Mouse (Mus musculus) forebrain, embryonic 12.5 days (tissue): ENCODE data around the gene Ntn4. TPM values are rescaled to one million over a fixed set of nuclear protein-coding genes. Genes with fewer than 3 reads are reported as not detected.
A peak's percentile ranks its signal among the peaks of the same experiment; 100 is the strongest.
"Not testable (repeated sequence)": the region's sequence is repeated elsewhere in the genome, so short reads cannot be mapped to it uniquely, and the experiment has no call there.

Experiments
- ATAC-seq: fragments of 200-750 bp; cut with Nextera tagmentation; 2 replicates; pipeline ENCODE4 v1.8.0; 2017; ENCODE audit warnings: moderate TSS enrichment; ENCODE audit not compliant: low FRiP score
- H3K27ac ChIP-seq: fragments of 300-500 bp; sonication (generic); 2 replicates; pipeline ENCODE4 v1.5.1; 2016; ENCODE audit warnings: mild to moderate bottlenecking
- H3K27me3 ChIP-seq: fragments of 300-500 bp; sonication (generic); 2 replicates; pipeline ENCODE4 v1.6.1; 2016; ENCODE audit warnings: mild to moderate bottlenecking
- H3K36me3 ChIP-seq: fragments of 300-500 bp; sonication (generic); replicated peaks from 2 replicates; pipeline ENCODE4 v1.6.1; 2016; ENCODE audit warnings: mild to moderate bottlenecking
- H3K4me1 ChIP-seq: fragments of 300-500 bp; sonication (generic); 2 replicates; pipeline ENCODE4 v1.6.1; 2016
- H3K4me2 ChIP-seq: fragments of 300-500 bp; sonication (generic); 2 replicates; pipeline ENCODE4 v1.6.1; 2016; ENCODE audit warnings: mild to moderate bottlenecking, moderate library complexity
- H3K4me3 ChIP-seq: fragments of 300-500 bp; sonication (generic); replicated peaks from 2 replicates; pipeline ENCODE4 v1.5.1; 2016; ENCODE audit warnings: mild to moderate bottlenecking
- H3K9ac ChIP-seq: fragments of 300-500 bp; sonication (generic); 2 replicates; pipeline ENCODE4 v1.6.1; 2016; ENCODE audit warnings: mild to moderate bottlenecking
- H3K9me3 ChIP-seq: fragments of 300-500 bp; sonication (generic); 2 replicates; pipeline ENCODE4 v1.6.1; 2016
- WGBS: fragments of 180-500 bp; shearing (Covaris S2); methylation state at CpG from one replicate; pipeline ENCODE4 v1.1.7; 2016; 5-methylcytosine and 5-hydroxymethylcytosine counted together
- polyA plus RNA-seq: library from polyadenylated mRNA; unstranded; fragments of >200 nt; fragmentation: Nextera tagmentation; extraction: Ambion mirVana; gene quantifications from 2 replicates; pipeline ENCODE4 v1.2.1, GENCODE M21; 2016

Ntn4 gene
- polyA plus RNA-seq, 1 experiment from 2014 or later: 3.5 TPM

GRCm38 (mm10) chr10:93672646-93673479 lies 32.4 kb downstream of the Ntn4 start:
- H3K27me3 ChIP-seq: no peaks in the 10 kb centered on the region
- 83% methylated on average over 22 of the region's 22 CpGs for WGBS
- no peak overlapping the region for H3K27ac ChIP-seq
- no peaks in the 10 kb centered on the region for H3K4me1 ChIP-seq
- no peak overlapping the region for H3K9ac ChIP-seq
- ATAC-seq: no peak
- peaks cover 16% of the 10 kb centered on the region for H3K36me3 ChIP-seq
- no peak overlapping the region for H3K4me3 ChIP-seq
- H3K4me2 ChIP-seq: no peak overlapping the region
- H3K9me3 ChIP-seq: peaks cover 7% of the 10 kb centered on the region; the same call in 1 of the 2 replicates

GRCm38 (mm10) chr10:93679191-93680007 lies 38.9 kb downstream of the Ntn4 start:
- Histone ChIP-seq H3K27me3 (no peaks in the 10 kb centered on the region), H3K4me2 (0 out of 2 replicates have a peak overlapping the region, but pooled peaks have one; percentile 13), H3K36me3 (peaks cover 27% of the 10 kb centered on the region), H3K27ac (no peak overlapping the region), H3K9me3 (peaks cover 7% of the 10 kb centered on the region; the same call in 1 of the 2 replicates), H3K4me1 (peaks cover 31% of the 10 kb centered on the region), H3K9ac (no peak overlapping the region), H3K4me3 (no peak overlapping the region)
- 54% methylated on average over 19 of the region's 19 CpGs for WGBS
- no peak; the same call in 1 of the 2 replicates for ATAC-seq

- Histone ChIP-seq H3K4me1 (peaks cover 31% of the 10 kb centered on the region), H3K9me3 (no peaks in the 10 kb centered on the region), H3K36me3 (peaks cover 23% of the 10 kb centered on the region), H3K27me3 (no peaks in the 10 kb centered on the region), H3K4me2 (no peak overlapping the region), H3K27ac (peak overlapping the region; percentile 37; the same call in 1 of the 2 replicates), H3K4me3 (no peak overlapping the region), H3K9ac (no peak overlapping the region)
- 0 out of 2 replicates have a peak, but pooled peaks have one; percentile 41 for ATAC-seq
- 57% methylated on average over 6 of the region's 6 CpGs for WGBS
Measured at GRCm38 (mm10) chr10:93680680-93681377, 40.3 kb downstream of the Ntn4 start.

GRCm38 (mm10) chr10:93682185-93682747 lies 41.8 kb downstream of the Ntn4 start:
- Histone ChIP-seq H3K9me3 (no peaks in the 10 kb centered on the region), H3K4me1 (peaks cover 31% of the 10 kb centered on the region), H3K27me3 (no peaks in the 10 kb centered on the region), H3K27ac (no peak overlapping the region), H3K36me3 (peaks cover 23% of the 10 kb centered on the region), H3K4me2 (no peak overlapping the region), H3K4me3 (no peak overlapping the region), H3K9ac (no peak overlapping the region)
- no peak for ATAC-seq
- 92% methylated on average over 18 of the region's 18 CpGs for WGBS

GRCm38 (mm10) chr10:93683185-93683584 lies 42.7 kb downstream of the Ntn4 start:
- 91% methylated on average over 7 of the region's 7 CpGs for WGBS

GRCm38 (mm10) chr10:93683896-93684295 lies 43.4 kb downstream of the Ntn4 start:
- no peaks in the 10 kb centered on the region for H3K9me3 ChIP-seq
- ATAC-seq: no peak
- H3K27ac ChIP-seq: no peak overlapping the region
- WGBS: 91% methylated on average over 4 of the region's 4 CpGs
- H3K4me1 ChIP-seq: peaks cover 23% of the 10 kb centered on the region
- no peaks in the 10 kb centered on the region for H3K27me3 ChIP-seq
- no peak overlapping the region for H3K9ac ChIP-seq
- no peak overlapping the region for H3K4me3 ChIP-seq
- no peak overlapping the region for H3K4me2 ChIP-seq
- H3K36me3 ChIP-seq: peaks cover 23% of the 10 kb centered on the region

More at GRCm38 (mm10) chr10:93683185-93683584, 42.7 kb downstream of the Ntn4 start:
- ATAC-seq: no peak
- Histone ChIP-seq H3K9me3 (no peaks in the 10 kb centered on the region), H3K36me3 (peaks cover 23% of the 10 kb centered on the region), H3K4me3 (no peak overlapping the region), H3K27ac (no peak overlapping the region), H3K27me3 (no peaks in the 10 kb centered on the region), H3K9ac (no peak overlapping the region), H3K4me2 (no peak overlapping the region), H3K4me1 (peaks cover 29% of the 10 kb centered on the region)

GRCm38 (mm10) chr10:93685416-93685815 lies 44.9 kb downstream of the Ntn4 start:
- not testable (repeated sequence) for H3K4me2 ChIP-seq, ATAC-seq, H3K27me3 ChIP-seq, H3K4me3 ChIP-seq, H3K27ac ChIP-seq, H3K9me3 ChIP-seq, H3K9ac ChIP-seq
- Histone ChIP-seq H3K36me3 (peaks cover 23% of the 10 kb centered on the region), H3K4me1 (peaks cover 10% of the 10 kb centered on the region)
- WGBS: 89% methylated on average over 3 of the region's 3 CpGs

- Histone ChIP-seq H3K4me1 (0 out of 2 replicates have a peak, but pooled peaks cover 5% of the 10 kb centered on the region), H3K4me2 (no peak overlapping the region), H3K27me3 (no peaks in the 10 kb centered on the region), H3K27ac (no peak overlapping the region), H3K36me3 (peaks cover 23% of the 10 kb centered on the region), H3K9ac (no peak overlapping the region), H3K9me3 (no peaks in the 10 kb centered on the region), H3K4me3 (no peak overlapping the region)
- 91% methylated on average over 6 of the region's 6 CpGs for WGBS
- no peak for ATAC-seq
Measured at GRCm38 (mm10) chr10:93686579-93686978, 46.1 kb downstream of the Ntn4 start.

- Histone ChIP-seq H3K9ac (no peak overlapping the region), H3K36me3 (peaks cover 17% of the 10 kb centered on the region), H3K4me2 (no peak overlapping the region), H3K27ac (no peak overlapping the region), H3K9me3 (no peaks in the 10 kb centered on the region), H3K4me3 (no peak overlapping the region), H3K27me3 (no peaks in the 10 kb centered on the region), H3K4me1 (0 out of 2 replicates have a peak, but pooled peaks cover 5% of the 10 kb centered on the region)
- no peak for ATAC-seq
- WGBS: 97% methylated on average over 3 of the region's 3 CpGs
Measured at GRCm38 (mm10) chr10:93687781-93688180, 47.3 kb downstream of the Ntn4 start.

- Histone ChIP-seq H3K27ac (no peak overlapping the region), H3K36me3 (peaks cover 12% of the 10 kb centered on the region), H3K4me1 (0 out of 2 replicates have a peak, but pooled peaks cover 5% of the 10 kb centered on the region), H3K27me3 (no peaks in the 10 kb centered on the region), H3K4me3 (no peak overlapping the region), H3K4me2 (no peak overlapping the region), H3K9ac (no peak overlapping the region), H3K9me3 (no peaks in the 10 kb centered on the region)
- WGBS: 92% methylated on average over 26 of the region's 26 CpGs
- no peak for ATAC-seq
Measured at GRCm38 (mm10) chr10:93688306-93689171, 48.1 kb downstream of the Ntn4 start.

GRCm38 (mm10) chr10:93691344-93691743 lies 50.9 kb downstream of the Ntn4 start:
- H3K36me3 ChIP-seq: no peaks in the 10 kb centered on the region; the same call in none of the 2 replicates
- no peak overlapping the region for H3K9ac ChIP-seq
- 46% methylated on average over 11 of the region's 11 CpGs for WGBS
- peaks cover 14% of the 10 kb centered on the region for H3K4me1 ChIP-seq
- no peak overlapping the region for H3K4me2 ChIP-seq
- ATAC-seq: no peak
- H3K27ac ChIP-seq: peak overlapping the region; percentile 63; the same call in 1 of the 2 replicates
- H3K27me3 ChIP-seq: no peaks in the 10 kb centered on the region
- H3K9me3 ChIP-seq: no peaks in the 10 kb centered on the region
- H3K4me3 ChIP-seq: no peak overlapping the region
